Mouse (Mus musculus): ENCODE results near the gene Patl2.
"Not testable (repeated sequence)": the region's sequence is repeated elsewhere in the genome, so short reads cannot be mapped to it uniquely, and the experiment has no call there.

The Patl2 gene

GRCm38 (mm10) chr2:122145756-122146155, 40.2 kb downstream of the Patl2 start:
- in situ Hi-C loops (cut with MboI) = no loop called here

GRCm38 (mm10) chr2:122143111-122143510, 42.9 kb downstream of the Patl2 start:
- in situ Hi-C loops (cut with MboI) = no loop called here

GRCm38 (mm10) chr2:122141332-122141967, 44.5 kb downstream of the Patl2 start:
- in situ Hi-C loops (cut with MboI) = no loop called here

GRCm38 (mm10) chr2:122140815-122141214, 45.2 kb downstream of the Patl2 start:
- in situ Hi-C loops (cut with MboI) = no loop called here

GRCm38 (mm10) chr2:122137839-122138465, 48.0 kb downstream of the Patl2 start:
- in situ Hi-C loops (cut with MboI) = no loop called here

GRCm38 (mm10) chr2:122132618-122133017, 53.4 kb downstream of the Patl2 start:
- in situ Hi-C loops (cut with MboI) = no loop called here

GRCm38 (mm10) chr2:122132078-122132477, 53.9 kb downstream of the Patl2 start:
- in situ Hi-C loops (cut with MboI) = no loop called here

- in situ Hi-C loops (cut with MboI) = no loop called here
Measured at GRCm38 (mm10) chr2:122127635-122128034, 58.4 kb downstream of the Patl2 start.

- in situ Hi-C loops (cut with MboI) = no loop called here
Measured at GRCm38 (mm10) chr2:122126765-122127347, 59.1 kb downstream of the Patl2 start.

- in situ Hi-C loops (cut with MboI) = no loop called here
Measured at GRCm38 (mm10) chr2:122125680-122126572, 60.1 kb downstream of the Patl2 start.

GRCm38 (mm10) chr2:122117961-122118958, 67.7 kb downstream of the Patl2 start, which contains the start of gene Spg11:
Spg11 (minus strand) TSS chr2:122118386.
- in situ Hi-C loops (cut with MboI) = loop anchor here (5.0 kb wide), 1 partner anchor 44 kb away; the partner anchor contains the start of gene Trim69

GRCm38 (mm10) chr2:122116888-122117287, 69.1 kb downstream of the Patl2 start:
- in situ Hi-C loops (cut with MboI) = loop anchor here (5.0 kb wide), 1 partner anchor 45 kb away; the partner anchor contains the start of gene Trim69

GRCm38 (mm10) chr2:122109714-122110113, 76.3 kb downstream of the Patl2 start:
- in situ Hi-C loops (cut with MboI) = no loop called here

- in situ Hi-C loops (cut with MboI) = no loop called here
Measured at GRCm38 (mm10) chr2:122108101-122108500, 77.9 kb downstream of the Patl2 start.

- in situ Hi-C loops (cut with MboI) = no loop called here
Measured at GRCm38 (mm10) chr2:122102070-122102469, 83.9 kb downstream of the Patl2 start.

- in situ Hi-C loops (cut with MboI) = not testable (repeated sequence)
Measured at GRCm38 (mm10) chr2:122097686-122098085, 88.3 kb downstream of the Patl2 start.

GRCm38 (mm10) chr2:122093844-122094243, 92.1 kb downstream of the Patl2 start:
- in situ Hi-C loops (cut with MboI) = no loop called here

- in situ Hi-C loops (cut with MboI) = no loop called here
Measured at GRCm38 (mm10) chr2:122086446-122086845, 99.5 kb downstream of the Patl2 start.

GRCm38 (mm10) chr2:122081728-122082456, 104.1 kb downstream of the Patl2 start:
- in situ Hi-C loops (cut with MboI) = no loop called here
